Comparison of ENCODE assay signal across 7 mouse cellular contexts in genomic region chr2:8638082-8638481, GRCm38 (mm10).
A peak's percentile ranks its signal among the peaks of the same experiment; 100 is the strongest.
DNase-seq lines count a peak whose midpoint lies in the region; ATAC-seq lines count a peak whose summit lies in the region.

No protein-coding gene starts in this region.

- peak; percentile 53 for DNase-seq in layer of hippocampus, adult 11-12 months (ENCODE audit: low spot score)
- no peak for DNase-seq in layer of hippocampus, postnatal 36 days
- DNase-seq in adipocyte (ENCODE audit: low spot score): peak; percentile 25
- peak; percentile 41 for DNase-seq in embryo, embryonic 11 days
- DNase-seq in left cerebral cortex, postnatal 36 days (ENCODE audit: low spot score in 2 of 2): peak; percentile 18 to 30
- DNase-seq in natural killer cell, adult 2 months (ENCODE audit: low spot score in 2 of 2): no peak

- no peak for ATAC-seq in granulocyte monocyte progenitor cell, adult 5-6 weeks (replicated peaks; ENCODE audit: poor library complexity, severe bottlenecking)

- intact Hi-C loops in left cerebral cortex, postnatal 36 days (cut with DNase I): no loop called here

Comparison
In these comparisons a context has a peak if more than half of its experiments do, and no peak if none do; other contexts are left out.
1. DNase-seq: peak in layer of hippocampus, adult 11-12 months (single experiment), adipocyte (single experiment), embryo, embryonic 11 days (single experiment) and left cerebral cortex, postnatal 36 days (2 of 2); none in layer of hippocampus, postnatal 36 days (0 of 2) and natural killer cell, adult 2 months (0 of 2).